Mouse (Mus musculus) C2C12 (cell line): ENCODE measurements around the gene Mmrn2.

ENCODE experiments used
- CTCF ChIP-seq: IDR thresholded peaks from one replicate; pipeline ENCODE4 v1.5.1; 2011; ENCODE audit not compliant: control insufficient read depth, insufficient read depth, insufficient read length
- MAX ChIP-seq: IDR thresholded peaks from one replicate; pipeline ENCODE4 v1.6.1; 2011; ENCODE audit warnings: mild to moderate bottlenecking, control low read depth
- MYOD1 ChIP-seq: IDR thresholded peaks from one replicate; pipeline ENCODE4 v1.6.1; 2011; ENCODE audit warnings: low read depth; ENCODE audit not compliant: control insufficient read depth, insufficient read length
- MYOG ChIP-seq: IDR thresholded peaks from one replicate; pipeline ENCODE4 v1.6.1; 2011; ENCODE audit not compliant: control insufficient read depth, insufficient read length; ENCODE audit errors: extremely low read depth
- USF1 ChIP-seq: IDR thresholded peaks from one replicate; pipeline ENCODE4 v1.6.1; 2011; ENCODE audit warnings: low read depth, mild to moderate bottlenecking, control low read depth, moderate library complexity

DNA sequence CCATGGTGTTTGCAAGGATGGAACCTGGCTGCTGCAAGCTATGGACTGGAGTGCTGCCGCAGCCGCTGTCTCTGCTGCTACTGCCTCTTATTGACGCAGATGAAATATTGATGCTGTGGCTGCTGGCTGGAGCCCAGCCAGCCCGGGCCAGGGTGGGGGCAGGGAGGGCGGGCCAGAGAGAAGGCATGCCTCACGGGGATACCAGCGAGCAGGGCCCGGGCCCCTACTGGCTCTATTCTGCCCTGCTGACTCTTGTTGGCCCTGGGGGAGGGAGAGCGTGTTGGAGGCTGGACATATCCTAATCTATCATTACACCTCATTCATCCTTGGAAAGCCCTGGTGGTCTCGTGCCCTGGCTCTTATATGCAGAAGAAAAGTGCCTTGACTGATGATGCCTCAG is 688 bp upstream of the Mmrn2 start, which contains the start of gene Sncg:
- TF ChIP-seq CTCF, result no peak
- TF ChIP-seq USF1, result no peak
- no peak for TF ChIP-seq MAX
- TF ChIP-seq MYOD1, result no peak
- TF ChIP-seq MYOG, result no peak
